Mouse (Mus musculus) subcutaneous adipose tissue, adult 2 months (tissue): Measurements from ENCODE around the gene Zfp82. TPM values are rescaled to one million over a fixed set of nuclear protein-coding genes. Genes with fewer than 3 reads are reported as not detected.

Experiments used
- polyA plus RNA-seq: library from polyadenylated mRNA; depleted of rRNA; stranded (reverse); fragments of >200 nt; gene quantifications from 2 replicates; pipeline ENCODE4 v1.2.3, GENCODE M21; 2012; ENCODE audit warnings: low replicate concordance; rRNA removed

Gene Zfp82
- 0.56 and 1.2 TPM in 2 replicates for polyA plus RNA-seq

GRCm38 (mm10) chr7:30072146-30073028 is at the start of gene Zfp82:
Gene Zfp82, minus strand, starts transcription at chr7:30072900.

GRCm38 (mm10) chr7:30121308-30122187 is 48.8 kb upstream of the Zfp82 start, which contains the start of gene Zfp382:
Gene Zfp382, plus strand, starts transcription at chr7:30121942.

GRCm38 (mm10) chr7:30094646-30095429 is 22.1 kb upstream of the Zfp82 start, which contains the start of gene Zfp260:
Gene Zfp260, plus strand, starts transcription at chr7:30094777.

GRCm38 (mm10) chr7:30090092-30090969 is 17.6 kb upstream of the Zfp82 start, which contains the start of the genes Gm26920 and Zfp566:
Gene Gm26920, minus strand, starts transcription at chr7:30090410.
Gene Zfp566, minus strand, starts transcription at chr7:30090527.

GRCm38 (mm10) chr7:30050882-30051548 is 21.7 kb downstream of the Zfp82 start, which contains the start of gene Zfp14:
Gene Zfp14, minus strand, starts transcription at chr7:30051380.

Other genes starting within 250 kb of the Zfp82 start
- 0.39 and 1.1 TPM in 2 replicates for gene Zfp940, start 219.2 kb downstream of the Zfp82 start, polyA plus RNA-seq
- gene Zfp420, start 212.9 kb downstream of the Zfp82 start, polyA plus RNA-seq, result 1.9 and 3.3 TPM in 2 replicates
- 3.1 and 6.1 TPM in 2 replicates for gene Zfp27, start 166.3 kb downstream of the Zfp82 start, polyA plus RNA-seq
- 2.2 and 3.9 TPM in 2 replicates for gene Zfp383, start 164.7 kb downstream of the Zfp82 start, polyA plus RNA-seq
- gene Zfp74, start 118.8 kb downstream of the Zfp82 start, polyA plus RNA-seq, result 4.5 and 9.0 TPM in 2 replicates
- gene Zfp568, start 88.9 kb downstream of the Zfp82 start, polyA plus RNA-seq, result 3.8 and 8.7 TPM in 2 replicates
- 7.2 and 9.2 TPM in 2 replicates for gene Zfp14, start 21.5 kb downstream of the Zfp82 start, polyA plus RNA-seq
- gene Gm26920, start 17.5 kb upstream of the Zfp82 start, polyA plus RNA-seq, result not detected in 2 replicates
- gene Zfp566, start 17.6 kb upstream of the Zfp82 start, polyA plus RNA-seq, result 0.97 and 5.5 TPM in 2 replicates
- 17.7 and 38.2 TPM in 2 replicates for gene Zfp260, start 21.9 kb upstream of the Zfp82 start, polyA plus RNA-seq
- 1.5 and 4.0 TPM in 2 replicates for gene Zfp382, start 49.0 kb upstream of the Zfp82 start, polyA plus RNA-seq
- 13.9 and 30.8 TPM in 2 replicates for gene Zfp146, start 96.8 kb upstream of the Zfp82 start, polyA plus RNA-seq
- 28.7 and 105 TPM in 2 replicates for gene Cox7a1, start 111.2 kb upstream of the Zfp82 start, polyA plus RNA-seq
- gene Capns1, start 125.9 kb upstream of the Zfp82 start, polyA plus RNA-seq, result 1,243 TPM in 2 replicates
- 106 and 146 TPM in 2 replicates for gene Polr2i, start 159.0 kb upstream of the Zfp82 start, polyA plus RNA-seq
- 52.0 and 53.0 TPM in 2 replicates for gene Tbcb, start 159.4 kb upstream of the Zfp82 start, polyA plus RNA-seq
- not detected in 2 replicates for gene Ovol3, start 162.8 kb upstream of the Zfp82 start, polyA plus RNA-seq
- 0.87 and 1.5 TPM in 2 replicates for gene Thap8, start 207.2 kb upstream of the Zfp82 start, polyA plus RNA-seq
- gene Wdr62, start 207.5 kb upstream of the Zfp82 start, polyA plus RNA-seq, result 26.2 and 55.0 TPM in 2 replicates
- 15.8 and 61.6 TPM in 2 replicates for gene Clip3, start 218.8 kb upstream of the Zfp82 start, polyA plus RNA-seq
- gene Alkbh6, start 235.8 kb upstream of the Zfp82 start, polyA plus RNA-seq, result 96.6 and 120 TPM in 2 replicates
- 2.6 and 34.1 TPM in 2 replicates for gene Syne4, start 241.9 kb upstream of the Zfp82 start, polyA plus RNA-seq
- gene E130208F15Rik, start 248.8 kb upstream of the Zfp82 start, polyA plus RNA-seq, result 0.53 and 0.66 TPM in 2 replicates